Mouse (Mus musculus) C2C12 (cell line): ENCODE measurements around the gene Fbxw9.

Experiments
- CEBPB ChIP-seq: IDR thresholded peaks from one replicate; pipeline ENCODE4 v1.6.1; 2011; ENCODE audit warnings: low read depth, mild to moderate bottlenecking, control low read depth, moderate library complexity
- CTCF ChIP-seq: IDR thresholded peaks from one replicate; pipeline ENCODE4 v1.5.1; 2011; ENCODE audit not compliant: control insufficient read depth, insufficient read depth, insufficient read length
- FOSL1 ChIP-seq: IDR thresholded peaks from one replicate; pipeline ENCODE4 v1.8.0; 2011; ENCODE audit warnings: mild to moderate bottlenecking, low read length; ENCODE audit not compliant: poor library complexity, insufficient read depth, severe bottlenecking
- MAX ChIP-seq: IDR thresholded peaks from one replicate; pipeline ENCODE4 v1.6.1; 2011; ENCODE audit warnings: mild to moderate bottlenecking, control low read depth
- MYOG ChIP-seq: IDR thresholded peaks from one replicate; pipeline ENCODE4 v1.6.1; 2011; ENCODE audit not compliant: control insufficient read depth, insufficient read length; ENCODE audit errors: extremely low read depth
- USF1 ChIP-seq: IDR thresholded peaks from one replicate; pipeline ENCODE4 v1.6.1; 2011; ENCODE audit warnings: low read depth, mild to moderate bottlenecking, control low read depth, moderate library complexity

DNA sequence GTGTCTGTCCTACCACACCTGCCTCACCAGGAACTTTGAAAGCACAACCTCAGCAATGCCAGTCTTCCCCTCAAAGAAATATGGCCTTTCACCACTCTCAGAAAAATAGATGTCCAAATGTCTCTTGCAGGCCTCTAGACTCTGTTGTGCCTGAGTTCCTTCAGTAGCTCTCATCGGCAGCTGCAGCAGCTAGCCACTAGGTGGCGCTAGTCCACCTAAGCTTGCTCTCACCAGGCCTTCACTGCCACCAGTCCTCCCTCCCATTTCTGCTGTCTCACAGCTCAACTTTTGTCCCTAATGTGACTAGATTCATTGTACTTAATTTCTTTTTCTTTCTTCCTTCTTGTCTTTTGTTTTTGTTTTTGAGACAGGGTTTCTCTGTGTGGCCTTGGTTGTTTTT, 17.1 kb downstream of the Fbxw9 start:
- TF ChIP-seq CTCF (peak; percentile 77), FOSL1 (no peak), MYOG (no peak), MAX (no peak), CEBPB (no peak), USF1 (no peak)
